Mouse (Mus musculus): ENCODE measurements around the gene Fam234b.

DNA sequence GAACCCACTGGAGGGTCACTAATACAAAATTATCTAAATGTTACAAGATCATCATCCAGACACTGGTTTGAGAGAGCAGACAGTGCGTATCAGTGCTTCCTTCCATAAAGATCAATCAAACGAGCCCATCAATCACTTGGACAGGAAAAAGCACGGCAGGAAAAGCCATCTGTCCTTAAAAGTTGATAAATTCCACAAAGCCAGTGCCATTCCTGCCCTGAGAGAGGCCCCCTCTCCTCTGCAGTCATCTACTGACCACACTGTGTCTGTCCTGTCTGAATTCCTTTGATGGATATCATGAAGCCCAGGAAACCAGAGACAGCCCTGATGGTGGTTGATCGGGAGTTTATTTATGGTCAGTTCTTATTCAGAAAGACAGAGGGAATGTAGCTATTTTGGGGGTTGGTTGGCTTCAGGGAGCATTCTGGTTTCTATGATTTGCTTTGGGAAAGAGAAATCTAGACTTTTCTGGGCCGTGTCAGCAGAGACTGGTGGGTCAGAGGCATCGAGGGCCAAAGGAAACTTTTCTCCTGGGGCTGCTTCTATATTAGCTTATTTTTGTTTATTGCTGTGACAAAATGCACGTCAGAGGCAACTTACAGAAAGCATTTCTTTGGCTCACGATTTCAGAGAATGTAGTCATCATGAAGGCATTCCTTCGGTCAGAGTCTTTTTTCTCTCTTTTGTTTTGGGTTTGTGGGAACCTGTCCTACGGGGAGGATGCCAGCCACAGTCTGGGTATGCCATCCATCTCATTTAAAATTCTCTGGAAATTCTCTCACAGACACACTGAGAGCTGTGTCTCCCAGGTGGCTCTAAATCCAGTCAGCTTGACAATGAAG lies 10.5 kb upstream of the Fam234b start:
- TF ChIP-seq CTCF (IDR thresholded peaks at IDR 0.05; ENCODE audit: borderline replicate concordance, control insufficient read depth, extremely low read depth, insufficient read depth, low read length, poor library complexity) (no peak), POLR2A (IDR thresholded peaks at IDR 0.05; ENCODE audit: control insufficient read depth, extremely low read depth, insufficient read depth, low read length, poor library complexity) (no peak)

All from thymus, adult 2 months (tissue).